Mouse (Mus musculus) brain, embryonic 14.5 days (tissue): ENCODE measurements around the gene Cela1.

ENCODE experiments used
- CTCF ChIP-seq: fragments of 200-500 bp; IDR thresholded peaks from 2 replicates; pipeline ENCODE4 v1.5.1; 2012; ENCODE audit warnings: inconsistent platforms, mild to moderate bottlenecking, moderate library complexity, borderline replicate concordance; ENCODE audit not compliant: insufficient read depth, insufficient read length; ENCODE audit errors: extremely low read depth
- POLR2A ChIP-seq: fragments of 200-500 bp; IDR thresholded peaks from 2 replicates; pipeline ENCODE4 v1.6.1; 2012; ENCODE audit warnings: mild to moderate bottlenecking, inconsistent platforms, borderline replicate concordance; ENCODE audit not compliant: poor library complexity, insufficient read depth, insufficient read length, severe bottlenecking; ENCODE audit errors: extremely low read depth

DNA sequence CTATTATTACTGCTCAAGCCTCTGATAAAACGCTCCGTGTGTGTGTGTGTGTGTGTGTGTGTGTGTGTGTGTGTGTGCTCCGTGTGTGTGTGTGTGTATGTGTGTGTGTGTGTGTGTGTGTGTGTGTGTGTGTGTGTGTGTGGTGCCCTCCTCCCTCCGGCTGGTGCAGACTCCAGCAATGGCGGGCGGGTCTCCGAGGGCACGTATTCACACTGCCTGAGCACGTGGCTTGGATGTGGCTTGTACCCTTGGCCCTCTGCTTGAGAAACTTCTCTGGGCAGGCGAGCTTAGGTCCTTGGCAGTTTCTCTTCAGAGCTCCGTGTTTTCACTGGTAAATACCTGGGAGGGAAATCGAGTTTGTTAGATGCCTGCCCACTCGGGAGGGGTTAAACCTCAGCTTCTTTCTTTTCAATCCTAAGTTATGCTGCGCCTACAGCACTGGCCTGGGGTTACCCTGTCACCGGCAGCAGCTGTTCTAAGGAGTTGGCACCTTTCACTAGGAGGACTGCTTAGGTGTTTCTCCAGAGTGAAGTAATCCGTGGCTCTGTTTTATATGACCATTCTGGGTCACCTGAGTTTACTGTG, 46.4 kb downstream of the Cela1 start:
- TF ChIP-seq CTCF, result no peak
- no peak for TF ChIP-seq POLR2A
